Mouse (Mus musculus) hindbrain, embryonic 15.5 days (tissue): Measurements from ENCODE around the gene Pcdh15. TPM values are rescaled to one million over a fixed set of nuclear protein-coding genes. Genes with fewer than 3 reads are reported as not detected.

Experiments
- ATAC-seq: fragments of 200-750 bp; cut with Nextera tagmentation; 2 replicates; pipeline ENCODE4 v1.8.0; 2017; ENCODE audit warnings: low read depth, moderate number of reproducible peaks, moderate TSS enrichment; ENCODE audit not compliant: low FRiP score
- H3K27ac ChIP-seq: fragments of 300-500 bp; sonication (generic); replicated peaks from 2 replicates; pipeline ENCODE4 v1.5.1; 2015; ENCODE audit warnings: mild to moderate bottlenecking, inconsistent platforms
- H3K27me3 ChIP-seq: fragments of 300-500 bp; sonication (generic); 2 replicates; pipeline ENCODE4 v1.6.1; 2015; ENCODE audit warnings: control low read depth, inconsistent platforms
- H3K36me3 ChIP-seq: fragments of 300-500 bp; sonication (generic); 2 replicates; pipeline ENCODE4 v1.6.1; 2015; ENCODE audit warnings: control low read depth, inconsistent platforms
- H3K4me1 ChIP-seq: fragments of 300-500 bp; sonication (generic); replicated peaks from 2 replicates; pipeline ENCODE4 v1.6.1; 2015; ENCODE audit warnings: control low read depth, inconsistent platforms
- H3K4me2 ChIP-seq: fragments of 300-500 bp; sonication (generic); 2 replicates; pipeline ENCODE4 v1.6.1; 2015; ENCODE audit warnings: moderate library complexity, mild to moderate bottlenecking, inconsistent platforms
- H3K4me3 ChIP-seq: fragments of 300-500 bp; sonication (generic); 2 replicates; pipeline ENCODE4 v1.5.1; 2015; ENCODE audit warnings: mild to moderate bottlenecking, inconsistent platforms
- H3K9ac ChIP-seq: fragments of 300-500 bp; sonication (generic); 2 replicates; pipeline ENCODE4 v1.6.1; 2015; ENCODE audit warnings: inconsistent platforms
- H3K9me3 ChIP-seq: fragments of 300-500 bp; sonication (generic); 2 replicates; pipeline ENCODE4 v1.6.1; 2016; ENCODE audit warnings: control low read depth, inconsistent platforms
- WGBS: fragments of 180-500 bp; shearing (Covaris S2); methylation state at CpG from one replicate; pipeline ENCODE4 v1.1.7; 2015; 5-methylcytosine and 5-hydroxymethylcytosine counted together
- polyA plus RNA-seq: library from polyadenylated mRNA; unstranded; fragments of >200 nt; fragmentation: Nextera tagmentation; extraction: Ambion mirVana; gene quantifications from 2 replicates; pipeline ENCODE4 v1.2.1, GENCODE M21; 2015

Pcdh15 gene
- polyA plus RNA-seq, 1 experiment from 2014 or later: 13.8 TPM

GRCm38 (mm10) chr10:74680016-74680491, 1580.9 kb downstream of the Pcdh15 start:
- Histone ChIP-seq H3K4me1 (no peaks in the 10 kb centered on the region), H3K9ac (no peak overlapping the region), H3K27me3 (no peaks in the 10 kb centered on the region), H3K9me3 (no peaks in the 10 kb centered on the region), H3K27ac (no peak overlapping the region), H3K4me2 (no peak overlapping the region), H3K36me3 (no peaks in the 10 kb centered on the region), H3K4me3 (no peak overlapping the region)
- WGBS: 76% methylated on average over 4 of the region's 4 CpGs
- no peak for ATAC-seq

- no peak overlapping the region for H3K4me2 ChIP-seq
- WGBS: 22% methylated on average over 1 of the region's 1 CpGs
- no peak for ATAC-seq
Observed at GRCm38 (mm10) chr10:74680559-74680958, 1581.4 kb downstream of the Pcdh15 start.

More at GRCm38 (mm10) chr10:74680559-74680958, 1581.4 kb downstream of the Pcdh15 start:
- no peaks in the 10 kb centered on the region for H3K9me3 ChIP-seq
- no peaks in the 10 kb centered on the region for H3K27me3 ChIP-seq
- H3K36me3 ChIP-seq: no peaks in the 10 kb centered on the region
- no peaks in the 10 kb centered on the region for H3K4me1 ChIP-seq
- no peak overlapping the region for H3K9ac ChIP-seq
- no peak overlapping the region for H3K27ac ChIP-seq
- H3K4me3 ChIP-seq: no peak overlapping the region
